Mouse (Mus musculus): ENCODE measurements around the gene Enox1. TPM values are rescaled to one million over a fixed set of nuclear protein-coding genes. Genes with fewer than 3 reads are reported as not detected.

Enox1 gene
- total and polyA plus RNA-seq, 2 experiments from 2014 or later, result 23.1 to 49.6 TPM

DNA sequence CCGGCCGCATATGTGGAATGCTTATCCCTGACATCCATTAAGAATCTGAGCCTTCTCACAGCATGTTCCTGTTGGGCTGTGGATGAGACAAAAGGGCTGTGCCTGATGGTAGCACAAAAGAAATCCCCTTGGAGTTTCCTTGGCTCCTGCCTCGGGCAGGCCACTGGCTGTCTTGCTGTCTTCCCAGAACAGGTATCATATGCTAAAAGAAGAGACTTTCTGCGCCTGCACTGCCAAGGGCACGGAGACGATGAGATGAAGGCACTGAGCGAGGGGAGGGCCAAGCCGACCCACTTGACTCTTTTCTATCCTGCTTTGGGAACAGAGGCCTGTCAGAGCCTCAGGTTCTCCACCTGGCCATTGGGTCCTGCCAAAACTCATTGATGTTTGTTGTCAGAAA lies 491.7 kb downstream of the Enox1 start:
- Histone ChIP-seq H3K9ac (replicated peaks; ENCODE audit: low read length, poor library complexity, severe bottlenecking) (no peak overlapping the region), H3K4me2 (ENCODE audit: low read depth, low read length, poor library complexity, severe bottlenecking) (no peak overlapping the region), H3K4me1 (ENCODE audit: insufficient read depth, low read length) (no peaks in the 10 kb centered on the region), H3K36me3 (ENCODE audit: insufficient read depth, low read length) (no peaks in the 10 kb centered on the region), H3K9me3 (ENCODE audit: low read length) (no peaks in the 10 kb centered on the region), H3K4me3 (ENCODE audit: low read depth, low read length) (no peak overlapping the region), H3K27me3 (ENCODE audit: insufficient read depth, low read length) (no peaks in the 10 kb centered on the region), H3K27ac (ENCODE audit: low read depth, low read length) (no peak overlapping the region)
- no peak for TF ChIP-seq CTCF (IDR thresholded peaks at IDR 0.05)
- no peak for DNase-seq (ENCODE audit: low spot score)
- ATAC-seq (ENCODE audit: low FRiP score), result no peak
- WGBS, result 58% methylated on average over 8 of the region's 8 CpGs

DNA sequence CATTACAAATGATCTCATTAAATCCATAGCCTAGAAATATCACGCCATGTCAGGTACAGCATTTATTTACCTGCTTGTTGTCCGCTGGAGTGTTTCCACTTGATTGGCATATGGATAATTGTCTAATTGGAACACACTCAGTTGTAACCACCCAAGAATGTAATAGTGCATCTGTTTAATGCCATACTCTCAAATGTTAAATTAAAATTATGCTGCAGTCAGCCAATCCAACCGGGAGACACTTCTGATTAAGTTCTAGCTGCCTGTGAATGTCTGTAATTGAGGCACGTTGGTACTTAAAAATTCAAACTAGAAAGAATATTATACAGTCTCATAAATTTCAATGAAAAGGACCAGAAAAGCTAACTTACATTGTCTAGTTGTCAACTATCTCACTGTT lies 502.2 kb downstream of the Enox1 start:
- no peaks in the 10 kb centered on the region; the same call in 1 of the 2 replicates for H3K9me3 ChIP-seq (ENCODE audit: low read length)
- H3K9ac ChIP-seq (replicated peaks; ENCODE audit: low read length, poor library complexity, severe bottlenecking), result no peak overlapping the region
- no peaks in the 10 kb centered on the region for H3K27me3 ChIP-seq (ENCODE audit: insufficient read depth, low read length)
- no peak overlapping the region for H3K4me2 ChIP-seq (ENCODE audit: low read depth, low read length, poor library complexity, severe bottlenecking)
- TF ChIP-seq CTCF (IDR thresholded peaks at IDR 0.05), result no peak
- H3K27ac ChIP-seq (ENCODE audit: low read depth, low read length), result no peak overlapping the region
- H3K4me3 ChIP-seq (ENCODE audit: low read depth, low read length), result no peak overlapping the region
- no peaks in the 10 kb centered on the region; the same call in 1 of the 2 replicates for H3K36me3 ChIP-seq (ENCODE audit: insufficient read depth, low read length)
- ATAC-seq (ENCODE audit: low FRiP score) (no peak), DNase-seq (ENCODE audit: low spot score) (no peak)
- WGBS, result 67% methylated on average over 4 of the region's 4 CpGs
- no peaks in the 10 kb centered on the region for H3K4me1 ChIP-seq (ENCODE audit: insufficient read depth, low read length)

DNA sequence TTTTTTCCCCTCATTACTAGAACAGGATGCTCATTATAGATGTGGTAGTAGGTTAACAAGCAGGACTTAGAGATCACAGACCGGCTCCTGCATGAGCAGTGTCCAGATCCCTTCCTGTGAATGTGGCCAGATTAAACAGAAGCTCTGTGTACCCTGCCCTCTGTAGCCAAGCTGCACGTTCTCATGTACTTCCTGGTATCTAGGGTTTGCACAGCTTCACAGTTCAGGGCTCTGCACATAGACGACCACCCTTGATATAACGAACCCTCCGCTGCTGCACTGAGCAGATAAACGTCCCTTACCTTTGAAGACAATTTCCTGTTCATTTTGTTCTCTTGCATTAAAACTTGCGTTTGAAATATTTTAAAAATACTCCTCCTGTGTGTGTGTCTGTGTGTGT lies 505.7 kb downstream of the Enox1 start:
- Histone ChIP-seq H3K36me3 (ENCODE audit: insufficient read depth, low read length) (0 out of 2 replicates have a peak, but pooled peaks cover 2% of the 10 kb centered on the region), H3K4me1 (ENCODE audit: insufficient read depth, low read length) (no peaks in the 10 kb centered on the region), H3K9me3 (ENCODE audit: low read length) (no peaks in the 10 kb centered on the region), H3K9ac (replicated peaks; ENCODE audit: low read length, poor library complexity, severe bottlenecking) (no peak overlapping the region), H3K27ac (ENCODE audit: low read depth, low read length) (no peak overlapping the region), H3K27me3 (ENCODE audit: insufficient read depth, low read length) (no peaks in the 10 kb centered on the region), H3K4me3 (ENCODE audit: low read depth, low read length) (no peak overlapping the region), H3K4me2 (ENCODE audit: low read depth, low read length, poor library complexity, severe bottlenecking) (no peak overlapping the region)
- 59% methylated on average over 7 of the region's 7 CpGs for WGBS
- ATAC-seq (ENCODE audit: low FRiP score), result no peak
- TF ChIP-seq CTCF (IDR thresholded peaks at IDR 0.05), result no peak
- DNase-seq (ENCODE audit: low spot score), result no peak

DNA sequence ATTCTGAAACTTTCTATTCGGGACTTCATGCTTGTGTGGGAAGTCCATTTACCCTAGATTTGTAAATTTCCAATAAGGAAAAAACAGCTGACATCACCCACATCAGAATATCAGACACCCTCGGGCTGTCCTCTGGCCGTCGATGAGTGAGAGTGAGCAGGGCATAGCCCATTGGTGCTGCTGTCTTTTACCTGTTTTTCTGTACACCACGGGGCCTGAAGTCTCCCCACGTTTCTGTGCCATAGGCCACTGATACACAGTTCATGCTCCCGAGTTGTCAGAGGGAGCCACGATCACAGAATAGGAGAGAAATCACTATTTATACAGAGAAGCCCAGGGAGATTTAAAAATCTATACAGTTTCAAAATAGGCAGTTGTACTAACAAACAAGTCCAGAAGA lies 506.4 kb downstream of the Enox1 start:
- Histone ChIP-seq H3K36me3 (ENCODE audit: insufficient read depth, low read length) (0 out of 2 replicates have a peak, but pooled peaks cover 2% of the 10 kb centered on the region), H3K4me2 (ENCODE audit: low read depth, low read length, poor library complexity, severe bottlenecking) (no peak overlapping the region), H3K9me3 (ENCODE audit: low read length) (no peaks in the 10 kb centered on the region), H3K4me1 (ENCODE audit: insufficient read depth, low read length) (no peaks in the 10 kb centered on the region), H3K4me3 (ENCODE audit: low read depth, low read length) (no peak overlapping the region), H3K9ac (replicated peaks; ENCODE audit: low read length, poor library complexity, severe bottlenecking) (no peak overlapping the region), H3K27me3 (ENCODE audit: insufficient read depth, low read length) (no peaks in the 10 kb centered on the region), H3K27ac (ENCODE audit: low read depth, low read length) (no peak overlapping the region)
- ATAC-seq (ENCODE audit: low FRiP score) (no peak), DNase-seq (ENCODE audit: low spot score) (no peak)
- 72% methylated on average over 8 of the region's 8 CpGs for WGBS
- no peak for TF ChIP-seq CTCF (IDR thresholded peaks at IDR 0.05)

DNA sequence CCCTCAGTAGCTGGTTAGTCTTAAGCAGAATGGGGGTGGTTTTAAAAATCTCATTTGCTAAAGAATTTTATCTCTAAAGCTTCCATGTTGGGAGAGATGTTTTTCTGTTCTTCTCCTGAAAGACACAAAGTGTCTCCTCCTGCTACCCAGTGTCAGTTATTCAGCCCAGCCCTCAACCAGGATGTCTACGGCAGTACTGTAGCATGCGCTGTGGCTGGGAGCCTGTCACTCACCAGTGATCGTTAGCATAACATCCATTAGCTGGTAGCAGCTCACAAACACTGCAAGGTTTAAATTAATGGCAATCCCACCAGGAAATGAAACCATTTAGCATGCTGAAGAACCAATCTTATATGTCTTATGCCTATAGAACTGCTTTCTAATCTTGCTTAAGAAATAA lies 511.5 kb downstream of the Enox1 start:
- TF ChIP-seq CTCF (IDR thresholded peaks at IDR 0.05), result no peak
- no peak overlapping the region for H3K4me2 ChIP-seq (ENCODE audit: low read depth, low read length, poor library complexity, severe bottlenecking)
- ATAC-seq (ENCODE audit: low FRiP score) (no peak), DNase-seq (ENCODE audit: low spot score) (no peak)
- H3K36me3 ChIP-seq (ENCODE audit: insufficient read depth, low read length), result 0 out of 2 replicates have a peak, but pooled peaks cover 2% of the 10 kb centered on the region
- no peak overlapping the region for H3K27ac ChIP-seq (ENCODE audit: low read depth, low read length)
- WGBS, result 62% methylated on average over 3 of the region's 3 CpGs
- H3K4me1 ChIP-seq (ENCODE audit: insufficient read depth, low read length), result no peaks in the 10 kb centered on the region; the same call in 1 of the 2 replicates
- H3K9me3 ChIP-seq (ENCODE audit: low read length), result no peaks in the 10 kb centered on the region
- H3K9ac ChIP-seq (replicated peaks; ENCODE audit: low read length, poor library complexity, severe bottlenecking), result no peak overlapping the region
- no peaks in the 10 kb centered on the region for H3K27me3 ChIP-seq (ENCODE audit: insufficient read depth, low read length)
- H3K4me3 ChIP-seq (ENCODE audit: low read depth, low read length), result no peak overlapping the region

DNA sequence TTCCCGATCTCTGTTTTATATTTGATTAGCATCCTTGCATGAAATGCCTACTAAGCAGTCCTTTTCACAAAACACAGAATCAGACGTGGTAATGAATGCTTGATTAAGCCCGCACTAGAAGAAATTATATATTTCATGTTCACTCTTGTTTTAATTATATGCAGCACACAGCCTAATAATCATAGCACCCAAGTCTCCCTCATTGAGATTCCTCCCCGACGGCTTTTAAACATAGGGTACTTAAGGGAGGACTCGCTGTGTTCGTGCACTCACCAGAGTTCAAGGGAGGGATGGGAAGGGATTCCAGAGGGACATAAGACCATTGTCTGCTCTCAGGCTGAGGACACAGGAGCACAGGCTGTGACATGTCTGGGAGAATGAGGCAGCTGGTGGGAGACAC lies 512.9 kb downstream of the Enox1 start:
- DNase-seq (ENCODE audit: low spot score) (no peak), ATAC-seq (ENCODE audit: low FRiP score) (no peak)
- Histone ChIP-seq H3K36me3 (ENCODE audit: insufficient read depth, low read length) (0 out of 2 replicates have a peak, but pooled peaks cover 2% of the 10 kb centered on the region), H3K4me1 (ENCODE audit: insufficient read depth, low read length) (no peaks in the 10 kb centered on the region; the same call in 1 of the 2 replicates), H3K9me3 (ENCODE audit: low read length) (no peaks in the 10 kb centered on the region), H3K9ac (replicated peaks; ENCODE audit: low read length, poor library complexity, severe bottlenecking) (no peak overlapping the region), H3K27ac (ENCODE audit: low read depth, low read length) (no peak overlapping the region), H3K4me2 (ENCODE audit: low read depth, low read length, poor library complexity, severe bottlenecking) (no peak overlapping the region), H3K4me3 (ENCODE audit: low read depth, low read length) (no peak overlapping the region), H3K27me3 (ENCODE audit: insufficient read depth, low read length) (no peaks in the 10 kb centered on the region)
- no peak for TF ChIP-seq CTCF (IDR thresholded peaks at IDR 0.05)
- 68% methylated on average over 7 of the region's 7 CpGs for WGBS

Measured in midbrain, postnatal 0 days (tissue).